23 mouse cellular contexts compared by ENCODE assay signal in genomic region chr10:82409511-82409910, GRCm38 (mm10). TPM values are rescaled to one million over a fixed set of nuclear protein-coding genes. Genes with fewer than 3 reads are reported as not detected.
A peak's percentile ranks its signal among the peaks of the same experiment; 100 is the strongest.
DNase-seq lines count a peak whose midpoint lies in the region; ATAC-seq and TF ChIP-seq lines count a peak whose summit lies in the region.
"Had no signal": no experiment of that assay in that cellular context is flagged by ENCODE, and none has a peak within 500 bp of the region (broad histone marks: within the 10 kb centered on the region; RNA-seq: fewer than 3 reads in every experiment).

No protein-coding gene starts in this region.

- H3ac ChIP-seq in C2C12 (ENCODE audit: control insufficient read depth, insufficient read length, low read depth) = no peak overlapping the region

- no peaks in the 10 kb centered on the region for H3K79me2 ChIP-seq in C2C12 (ENCODE audit: control insufficient read depth, insufficient read depth)

- no peaks in the 10 kb centered on the region for H3K79me3 ChIP-seq in C2C12 (ENCODE audit: low read depth)

- no peak for ATAC-seq in megakaryocyte-erythroid progenitor cell, adult 5-6 weeks (replicated peaks; ENCODE audit: low FRiP score, low TSS enrichment, poor library complexity, severe bottlenecking)
- ATAC-seq: forebrain, embryonic 14.5 days; forebrain, embryonic 16.5 days had no signal

- no peak for TF ChIP-seq CTCF in C2C12 (IDR thresholded peaks at IDR 0.05; ENCODE audit: control insufficient read depth, insufficient read depth, insufficient read length)

- no peaks in the 10 kb centered on the region for H3K36me3 ChIP-seq in C2C12 (ENCODE audit: control insufficient read depth, insufficient read depth)
- H3K36me3 ChIP-seq: embryonic facial prominence, embryonic 13.5 days had no signal

- peak; percentile 61 for DNase-seq in 3134 (ENCODE audit: extremely low read depth, insufficient read length, low spot score)
- peak; percentile 44 for DNase-seq in NIH3T3 (ENCODE audit: low read depth)
- DNase-seq in fibroblast of lung, adult 2 months (ENCODE audit: low read depth) = peak; percentile 9
- no peak for DNase-seq in gastrocnemius, adult 8-10 months (ENCODE audit: low spot score in 2 of 2)
- no peak for DNase-seq in spleen, postnatal 4 days (ENCODE audit: low spot score in 2 of 2)
- DNase-seq: adrenal gland, adult 8-10 months; adrenal gland, postnatal 25 days; B cell, adult 2 months; cerebellum, adult 11 months; cerebellum, adult 18-20 months; cerebellum, adult 8-10 months; cerebellum, adult 9-11 months; cerebellum, postnatal 14 days; cerebellum, postnatal 36 days; embryo, embryonic 11 days had no signal

- no peak overlapping the region for H3K4me3 ChIP-seq in C2C12 (ENCODE audit: insufficient read depth, poor library complexity, severe bottlenecking)
- H3K4me3 ChIP-seq: embryonic facial prominence, embryonic 13.5 days; embryonic facial prominence, embryonic 15.5 days; forebrain, embryonic 10.5 days; forebrain, embryonic 12.5 days had no signal

- H3K27me3 ChIP-seq in C2C12 (ENCODE audit: control insufficient read depth, insufficient read depth, insufficient read length) = no peaks in the 10 kb centered on the region
- H3K27me3 ChIP-seq: embryonic facial prominence, embryonic 13.5 days; embryonic facial prominence, embryonic 15.5 days; forebrain, embryonic 12.5 days had no signal

TF ChIP-seq in C2C12, 6 proteins besides CTCF, POLR2A, EP300 and RAD21:
- no peak for TF ChIP-seq CEBPB (IDR thresholded peaks at IDR 0.05; ENCODE audit: low read depth)
- peak; percentile 17 for TF ChIP-seq FOSL1 (IDR thresholded peaks at IDR 0.05; ENCODE audit: insufficient read depth, low read length, poor library complexity, severe bottlenecking)

RNA-seq across cellular contexts. Expression of gene Gm4924, which starts 55.5 kb away (rescaled TPM):
- polyA plus RNA-seq in C2C12 (2012; fragmentation: generic; extraction: Trizol) = 1.8 TPM
- 1 to 10 TPM in 3 of 4 experiments, under 1 TPM in 1; 0.43 to 2.5 (median 1.2) TPM for total RNA-seq in gastrocnemius, adult 8-10 months (2022)
- total RNA-seq in megakaryocyte-erythroid progenitor cell, adult 5-6 weeks (2014; fragmentation: Nextera tagmentation) = 4.5 and 12.8 TPM in 2 replicates
- total RNA-seq in megakaryocyte-erythroid progenitor cell, adult 5-6 weeks (2017) = 2.3 and 4.6 TPM in 2 replicates

Comparison
In these comparisons a context has a peak if more than half of its experiments do, and no peak if none do; other contexts are left out.
1. DNase-seq: peak in 3134 (single experiment), NIH3T3 (single experiment) and fibroblast of lung, adult 2 months (single experiment); none in gastrocnemius, adult 8-10 months (0 of 2) and spleen, postnatal 4 days (0 of 2).